Mouse (Mus musculus) embryonic fibroblast, embryonic 13.5 days (primary cell): ENCODE measurements around the gene Med13l.

Experiments used
- CTCF ChIP-seq: IDR thresholded peaks from 2 replicates; pipeline ENCODE4 v1.5.1; 2011; ENCODE audit warnings: mild to moderate bottlenecking, control low read depth, low read length, moderate library complexity, borderline replicate concordance; ENCODE audit not compliant: insufficient read depth
- POLR2A ChIP-seq: IDR thresholded peaks from 2 replicates; pipeline ENCODE4 v1.6.1; 2011; ENCODE audit warnings: low read depth, mild to moderate bottlenecking, control low read depth, low read length, moderate library complexity

GRCm38 (mm10) chr5:118589186-118589892, 28.9 kb downstream of the Med13l start:
- TF ChIP-seq CTCF (no peak), POLR2A (no peak)
